11 mouse cellular contexts compared by ENCODE assay signal in genomic region chr14:16219015-16219414, GRCm38 (mm10). TPM values are rescaled to one million over a fixed set of nuclear protein-coding genes. Genes with fewer than 3 reads are reported as not detected.
DNase-seq lines count a peak whose midpoint lies in the region; ATAC-seq and TF ChIP-seq lines count a peak whose summit lies in the region.
"Had no signal": no experiment of that assay in that cellular context is flagged by ENCODE, and none has a peak within 500 bp of the region (broad histone marks: within the 10 kb centered on the region; RNA-seq: fewer than 3 reads in every experiment).

No protein-coding gene starts in this region.

- TF ChIP-seq CTCF in gastrocnemius, adult 2 months (IDR thresholded peaks at IDR 0.05): peak; percentile 65

- no peak overlapping the region for H3K27ac ChIP-seq in gastrocnemius, adult 2 months
- H3K27ac ChIP-seq: heart, embryonic 15.5 days; midbrain, embryonic 12.5 days had no signal

- no peak overlapping the region for H3K4me3 ChIP-seq in gastrocnemius, adult 2 months
- H3K4me3 ChIP-seq: heart, embryonic 15.5 days; midbrain, embryonic 12.5 days had no signal

- intact Hi-C loops in gastrocnemius, adult 2 months (cut with DNase I): no loop called here

- peak; percentile 70 for ATAC-seq in erythroblast, adult 5-6 weeks (replicated peaks; ENCODE audit: low FRiP score, poor library complexity, severe bottlenecking)

- no peak for DNase-seq in gastrocnemius, adult 2 months
- DNase-seq in gastrocnemius, postnatal 10 days: no peak
- DNase-seq in thymus, postnatal 0 days (ENCODE audit: low spot score): peak; percentile 61
- DNase-seq in thymus, postnatal 25 days: no peak
- DNase-seq in ovary, postnatal 10 days (ENCODE audit: low spot score): no peak
- DNase-seq in right cerebral cortex, postnatal 4 days: no peak
- no peak for DNase-seq in frontal cortex, postnatal 10 days (ENCODE audit: low spot score in 2 of 2)
- DNase-seq: thymus, postnatal 4 days had no signal

RNA-seq across cellular contexts. Expression of gene Ngly1, which starts 30.1 kb away (rescaled TPM):
- 10 to 100 TPM; 46.7 to 52.5 TPM for total RNA-seq in gastrocnemius, adult 2 months (2021)
- total RNA-seq in gastrocnemius, postnatal 10 days (2021): 10 to 100 TPM; 44.2 to 46.2 TPM
- 63.6 and 67.6 TPM in 2 replicates for polyA plus RNA-seq in thymus, postnatal 0 days (2015; fragmentation: Nextera tagmentation; extraction: Ambion mirVana)
- 18.8 and 27.1 TPM in 2 replicates for total RNA-seq in erythroblast, adult 5-6 weeks (2015; ENCODE audit: low replicate concordance)
- 17.1 and 29.0 TPM in 2 replicates for total RNA-seq in erythroblast, adult 5-6 weeks (2017; ENCODE audit: low replicate concordance)

RNA-seq across cellular contexts. Expression of gene Oxsm, which starts 30.6 kb away (rescaled TPM):
- 10 to 100 TPM in 1 of 2 experiments, 1 to 10 TPM in 1; 8.8 to 13.6 TPM for total RNA-seq in gastrocnemius, adult 2 months (2021)
- total RNA-seq in gastrocnemius, postnatal 10 days (2021): 10 to 100 TPM; 11.0 to 11.8 TPM
- polyA plus RNA-seq in thymus, postnatal 0 days (2015; fragmentation: Nextera tagmentation; extraction: Ambion mirVana): 2.2 and 3.0 TPM in 2 replicates
- total RNA-seq in erythroblast, adult 5-6 weeks (2015; ENCODE audit: low replicate concordance): 2.3 and 14.4 TPM in 2 replicates
- 2.6 and 6.4 TPM in 2 replicates for total RNA-seq in erythroblast, adult 5-6 weeks (2017; ENCODE audit: low replicate concordance)
